Mouse (Mus musculus) heart, embryonic 16.5 days (tissue): ENCODE results near the gene Slc22a19. TPM values are rescaled to one million over a fixed set of nuclear protein-coding genes. Genes with fewer than 3 reads are reported as not detected.
"Not testable (repeated sequence)": the region's sequence is repeated elsewhere in the genome, so short reads cannot be mapped to it uniquely, and the experiment has no call there.

Experiments
- ATAC-seq: fragments of 200-750 bp; cut with Nextera tagmentation; replicated peaks from 2 replicates; pipeline ENCODE4 v1.8.0; 2017; ENCODE audit warnings: moderate number of reproducible peaks; ENCODE audit not compliant: insufficient read depth, low FRiP score; ENCODE audit errors: extremely low read depth
- H3K27ac ChIP-seq: fragments of 300-500 bp; sonication (generic); 2 replicates; pipeline ENCODE4 v1.5.1; 2014; ENCODE audit warnings: mild to moderate bottlenecking, low read length, control low read depth, moderate library complexity
- H3K27me3 ChIP-seq: fragments of 300-500 bp; sonication (generic); 2 replicates; pipeline ENCODE4 v1.6.1; 2014; ENCODE audit warnings: low read length, mixed read lengths; ENCODE audit not compliant: control insufficient read depth, insufficient read depth
- H3K36me3 ChIP-seq: fragments of 300-500 bp; sonication (generic); 2 replicates; pipeline ENCODE4 v1.6.1; 2014; ENCODE audit not compliant: control insufficient read depth, insufficient read depth
- H3K4me1 ChIP-seq: fragments of 300-500 bp; sonication (generic); 2 replicates; pipeline ENCODE4 v1.6.1; 2014; ENCODE audit warnings: low read length, mixed read lengths; ENCODE audit not compliant: control insufficient read depth, insufficient read depth
- H3K4me2 ChIP-seq: fragments of 300-500 bp; sonication (generic); 2 replicates; pipeline ENCODE4 v1.6.1; 2014; ENCODE audit warnings: low read depth, mild to moderate bottlenecking, control low read depth, low read length
- H3K4me3 ChIP-seq: fragments of 300-500 bp; sonication (generic); 2 replicates; pipeline ENCODE4 v1.5.1; 2014; ENCODE audit warnings: mild to moderate bottlenecking, control low read depth, low read length
- H3K9ac ChIP-seq: fragments of 300-500 bp; sonication (generic); 2 replicates; pipeline ENCODE4 v1.6.1; 2014; ENCODE audit warnings: low read length, control low read depth
- H3K9me3 ChIP-seq: fragments of 300-500 bp; sonication (generic); replicated peaks from 2 replicates; pipeline ENCODE4 v1.6.1; 2016; ENCODE audit warnings: low read length; ENCODE audit not compliant: control insufficient read depth
- WGBS: fragments of 180-500 bp; shearing (Covaris S2); extraction: QIAGEN DNeasy Blood & Tissue Kit; methylation state at CpG from one replicate; pipeline ENCODE4 v1.1.7; 2014; 5-methylcytosine and 5-hydroxymethylcytosine counted together
- polyA plus RNA-seq: library from polyadenylated mRNA; unstranded; fragments of >200 nt; fragmentation: Nextera tagmentation; extraction: Ambion mirVana; gene quantifications from 2 replicates; pipeline ENCODE4 v1.2.1, GENCODE M21; 2015

Gene Slc22a19
- 0.11 TPM in 1 of 2 replicates, not detected in the other for polyA plus RNA-seq

DNA sequence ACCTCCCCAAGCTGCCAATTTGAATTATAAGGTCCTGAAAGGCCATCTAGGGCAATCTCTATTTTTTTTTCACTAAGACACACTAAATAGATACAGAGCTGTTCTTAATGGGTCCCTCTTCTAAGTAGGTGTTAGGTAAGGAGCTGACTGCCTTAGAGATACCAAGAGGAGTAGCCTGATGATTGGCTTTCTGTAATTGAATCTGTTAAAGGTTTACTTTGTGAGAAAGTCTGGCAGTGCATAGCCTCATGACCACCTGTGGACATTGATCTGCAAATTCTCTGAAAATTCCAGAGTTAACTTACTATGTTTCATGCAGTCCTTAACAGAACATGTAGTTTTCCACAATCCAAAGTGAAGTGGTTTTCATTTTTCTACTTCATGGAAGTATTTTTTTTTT, at the start of gene Slc22a19:
Gene Slc22a19, minus strand, starts transcription at position 163 of the 400 bp plus-strand sequence.
- no peaks in the 10 kb centered on the region for H3K27me3 ChIP-seq
- H3K36me3 ChIP-seq = no peaks in the 10 kb centered on the region
- no peaks in the 10 kb centered on the region for H3K9me3 ChIP-seq
- H3K4me2 ChIP-seq = no peak within 1 kb of the TSS
- no peaks in the 10 kb centered on the region for H3K4me1 ChIP-seq
- no peak within 1 kb of the TSS for H3K9ac ChIP-seq
- no peak within 1 kb of the TSS for H3K4me3 ChIP-seq
- ATAC-seq = no peak
- H3K27ac ChIP-seq = no peak within 1 kb of the TSS

DNA sequence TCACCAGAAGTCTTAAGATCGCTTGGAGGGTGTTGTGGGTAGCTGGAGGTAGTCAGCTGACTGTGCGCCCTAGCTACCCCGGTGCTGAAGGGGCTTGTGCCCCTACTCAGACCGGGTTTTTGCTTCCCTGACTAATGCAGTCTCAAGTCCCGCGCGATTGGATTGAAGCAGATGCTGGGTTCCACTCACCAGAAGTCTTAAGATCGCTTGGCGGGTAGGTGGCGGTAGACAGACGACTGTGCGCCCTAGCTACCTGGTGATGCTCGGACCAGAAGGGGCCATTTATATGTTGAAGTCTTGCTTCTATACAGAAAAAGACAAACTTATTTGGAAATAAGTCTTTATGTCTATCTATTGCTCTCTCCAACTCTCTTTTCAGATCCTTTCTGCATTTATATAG, 42.3 kb upstream of the Slc22a19 start:
- H3K9ac ChIP-seq = not testable (repeated sequence)

GRCm38 (mm10) chr19:7729543-7729942, 18.4 kb upstream of the Slc22a19 start:
- ATAC-seq = no peak
- H3K9me3 ChIP-seq = no peaks in the 10 kb centered on the region
- H3K36me3 ChIP-seq = no peaks in the 10 kb centered on the region
- H3K4me3 ChIP-seq = no peak overlapping the region
- no peaks in the 10 kb centered on the region for H3K27me3 ChIP-seq
- no peak overlapping the region for H3K9ac ChIP-seq
- H3K27ac ChIP-seq = no peak overlapping the region
- H3K4me1 ChIP-seq = no peaks in the 10 kb centered on the region
- WGBS = 16% methylated on average over 1 of the region's 1 CpGs
- no peak overlapping the region for H3K4me2 ChIP-seq

More for the DNA sequence above, 42.3 kb upstream of the Slc22a19 start:
- H3K36me3 ChIP-seq, H3K4me2 ChIP-seq, H3K27me3 ChIP-seq, H3K9me3 ChIP-seq, H3K27ac ChIP-seq, ATAC-seq, H3K4me1 ChIP-seq, H3K4me3 ChIP-seq: not testable (repeated sequence)
- 64% methylated on average over 13 of the region's 13 CpGs for WGBS

GRCm38 (mm10) chr19:7693104-7693503, 18.0 kb downstream of the Slc22a19 start:
- H3K27ac ChIP-seq, H3K4me3 ChIP-seq, H3K27me3 ChIP-seq, ATAC-seq, H3K9me3 ChIP-seq, H3K9ac ChIP-seq, H3K4me1 ChIP-seq, H3K36me3 ChIP-seq, H3K4me2 ChIP-seq: not testable (repeated sequence)
- 44% methylated on average over 3 of the region's 3 CpGs for WGBS

DNA sequence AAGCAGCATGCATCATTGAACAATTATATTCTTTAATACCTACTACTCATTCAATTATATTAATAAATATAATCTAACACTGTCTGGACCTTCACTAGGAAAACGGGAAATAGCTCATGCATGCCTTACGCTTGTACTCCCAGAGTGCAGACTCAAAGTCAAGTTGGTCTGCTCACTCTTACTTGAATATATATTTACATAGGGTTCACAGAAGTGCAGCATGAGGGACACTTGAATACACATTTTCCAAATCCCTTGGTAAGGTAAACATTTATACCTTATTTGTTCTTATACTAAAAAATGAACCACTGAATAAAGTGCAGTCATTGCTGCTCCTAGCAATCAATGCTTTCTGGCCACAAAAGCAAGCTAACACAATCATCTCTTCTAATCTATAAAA, 19.9 kb downstream of the Slc22a19 start:
- ATAC-seq = no peak
- H3K9ac ChIP-seq = no peak overlapping the region
- H3K4me1 ChIP-seq = no peaks in the 10 kb centered on the region
- H3K4me2 ChIP-seq = no peak overlapping the region
- no peaks in the 10 kb centered on the region for H3K9me3 ChIP-seq
- no peak overlapping the region for H3K4me3 ChIP-seq
- WGBS = 88% methylated on average over 2 of the region's 2 CpGs
- no peak overlapping the region for H3K27ac ChIP-seq
- no peaks in the 10 kb centered on the region for H3K27me3 ChIP-seq
- no peaks in the 10 kb centered on the region for H3K36me3 ChIP-seq

- Histone ChIP-seq H3K4me1 (no peaks in the 10 kb centered on the region), H3K4me3 (no peak overlapping the region), H3K9ac (no peak overlapping the region), H3K36me3 (no peaks in the 10 kb centered on the region), H3K27ac (no peak overlapping the region), H3K9me3 (no peaks in the 10 kb centered on the region), H3K4me2 (no peak overlapping the region), H3K27me3 (no peaks in the 10 kb centered on the region)
- 58% methylated on average over 1 of the region's 1 CpGs for WGBS
- no peak for ATAC-seq
Observed at GRCm38 (mm10) chr19:7687988-7688387, 23.1 kb downstream of the Slc22a19 start.

DNA sequence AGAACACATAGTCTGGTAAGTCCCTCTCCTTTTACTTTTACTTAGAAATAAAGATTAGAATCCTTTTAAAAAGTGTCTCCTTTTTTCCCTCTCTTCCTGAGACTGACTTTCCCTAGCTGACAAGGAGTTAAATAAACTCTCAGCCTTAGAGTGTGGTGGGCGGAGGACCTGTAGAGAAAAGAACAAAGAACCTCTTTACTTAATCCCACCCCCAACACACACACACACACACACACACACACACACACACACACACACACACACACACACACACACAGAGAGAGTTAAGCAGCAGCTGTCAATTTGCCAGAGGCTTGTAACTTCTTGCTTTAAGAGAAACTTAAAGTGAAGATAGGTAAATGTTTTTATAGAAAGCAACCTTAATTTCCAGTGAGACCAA, 39.1 kb downstream of the Slc22a19 start:
- no peak overlapping the region for H3K4me2 ChIP-seq
- 40% methylated on average over 1 of the region's 1 CpGs for WGBS
- H3K4me3 ChIP-seq = no peak overlapping the region
- no peaks in the 10 kb centered on the region for H3K36me3 ChIP-seq
- no peak overlapping the region for H3K27ac ChIP-seq
- no peaks in the 10 kb centered on the region for H3K4me1 ChIP-seq
- H3K9me3 ChIP-seq = no peaks in the 10 kb centered on the region
- no peak overlapping the region for H3K9ac ChIP-seq
- H3K27me3 ChIP-seq = no peaks in the 10 kb centered on the region
- ATAC-seq = no peak

DNA sequence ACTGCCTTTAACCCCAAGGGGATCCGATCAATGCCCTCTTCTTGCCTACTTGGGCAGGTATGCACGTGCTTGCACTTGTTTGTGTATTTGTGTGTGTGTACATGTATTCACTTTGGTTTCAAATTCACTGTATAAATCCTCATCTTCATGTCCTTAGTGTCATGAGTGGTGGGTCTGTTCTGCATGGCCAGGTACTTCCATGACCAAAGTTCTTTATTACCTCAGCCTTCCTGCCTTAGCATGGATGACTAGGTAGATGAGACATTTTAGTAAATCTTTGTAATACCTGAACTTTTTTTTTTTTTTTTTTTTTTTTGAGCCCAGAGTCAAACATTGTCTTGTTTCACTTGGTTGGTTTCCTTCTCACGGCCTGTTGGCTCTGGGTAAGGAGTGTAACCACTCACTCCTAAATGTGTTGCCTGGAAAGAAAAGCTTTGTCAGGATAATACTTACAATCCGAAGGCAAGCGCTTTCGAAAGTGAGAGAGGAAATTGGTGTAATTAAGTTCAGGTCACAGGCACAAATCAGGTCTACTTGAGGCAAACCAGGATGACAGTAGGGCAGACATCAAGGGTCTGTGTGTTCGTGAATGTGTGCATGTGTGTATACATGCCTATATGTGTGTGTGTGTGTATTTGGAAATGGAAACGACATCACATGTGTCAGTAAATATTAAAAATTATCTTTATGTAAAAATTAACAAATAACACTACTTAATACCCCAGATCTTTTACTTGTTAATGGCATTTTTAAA, 62.0 kb downstream of the Slc22a19 start:
- Histone ChIP-seq H3K27me3 (no peaks in the 10 kb centered on the region), H3K9ac (no peak overlapping the region), H3K9me3 (no peaks in the 10 kb centered on the region), H3K4me3 (no peak overlapping the region), H3K36me3 (no peaks in the 10 kb centered on the region), H3K27ac (no peak overlapping the region), H3K4me1 (no peaks in the 10 kb centered on the region), H3K4me2 (no peak overlapping the region)
- no peak for ATAC-seq
- 81% methylated on average over 8 of the region's 8 CpGs for WGBS

DNA sequence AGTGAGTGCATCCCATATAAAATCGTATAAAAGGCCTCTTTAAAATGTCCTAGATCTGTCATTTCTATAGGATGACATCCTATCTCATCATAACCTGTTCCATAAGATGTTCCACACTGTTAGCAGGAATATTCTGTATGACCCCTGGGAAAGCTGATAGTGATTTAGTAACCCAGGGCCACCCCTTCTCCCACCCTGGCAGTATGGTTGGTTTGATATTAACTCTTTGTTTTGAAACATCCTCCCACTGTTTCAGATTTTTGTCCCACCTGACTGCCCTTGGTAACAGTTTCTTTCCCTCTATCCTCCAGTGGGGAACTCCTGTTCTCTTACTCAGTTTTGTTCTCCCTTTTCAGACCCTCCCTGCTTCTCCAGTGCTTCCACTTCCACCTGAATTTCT, 77.3 kb downstream of the Slc22a19 start:
- 57% methylated on average over 1 of the region's 1 CpGs for WGBS
- no peaks in the 10 kb centered on the region for H3K36me3 ChIP-seq
- no peak for ATAC-seq
- H3K9me3 ChIP-seq = no peaks in the 10 kb centered on the region
- no peak overlapping the region for H3K27ac ChIP-seq
- H3K4me1 ChIP-seq = no peaks in the 10 kb centered on the region
- H3K27me3 ChIP-seq = no peaks in the 10 kb centered on the region
- H3K4me2 ChIP-seq = no peak overlapping the region
- H3K9ac ChIP-seq = no peak overlapping the region
- H3K4me3 ChIP-seq = no peak overlapping the region
